Mouse (Mus musculus) adipocyte (in vitro differentiated cells): ENCODE data around the gene Ptprd.

Experiments used
- DNase-seq: peaks from one replicate; pipeline ENCODE4 v3.0.0-alpha.2; 2016; ENCODE audit warnings: low spot score

Gene Ptprd

GRCm38 (mm10) chr4:76901692-76902091 lies 1310.1 kb downstream of the Ptprd start:
- no peak for DNase-seq

DNA sequence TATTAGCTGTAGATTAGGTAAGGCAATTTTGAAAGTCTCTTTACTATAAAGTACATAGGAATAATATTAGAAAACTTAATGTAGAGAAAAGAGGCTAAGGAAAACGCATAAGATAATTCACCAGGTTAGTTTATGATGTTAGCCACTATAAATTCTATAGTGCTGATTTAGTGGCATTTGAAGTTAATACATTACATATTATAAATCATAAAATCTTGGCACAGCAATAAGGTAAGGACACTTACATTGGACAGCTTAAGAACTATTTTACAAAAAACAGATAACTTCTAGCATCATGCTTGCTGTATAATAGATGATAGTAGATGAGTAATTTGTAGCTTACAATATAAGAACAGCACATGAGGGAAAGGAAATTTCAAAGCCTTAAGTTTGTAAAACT lies 1322.1 kb downstream of the Ptprd start:
- no peak for DNase-seq

DNA sequence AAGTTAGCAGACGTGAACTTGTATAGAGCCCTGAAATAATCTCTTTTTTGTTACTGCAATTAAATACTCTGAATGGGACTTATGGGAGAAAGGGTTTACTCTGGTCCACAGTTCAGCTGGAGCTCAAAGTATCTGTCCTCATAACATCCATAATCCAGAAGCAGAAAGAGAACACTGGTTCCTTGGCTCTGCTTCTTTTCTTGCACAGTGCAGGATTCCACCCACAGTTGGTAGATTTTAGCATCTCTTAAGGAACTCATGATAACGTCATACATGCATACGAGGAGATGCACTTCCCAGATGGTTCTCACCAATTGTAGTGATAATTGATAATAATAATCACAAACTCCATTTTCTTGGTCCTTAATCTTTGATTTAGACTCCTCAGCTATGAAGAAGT lies 1330.2 kb downstream of the Ptprd start:
- no peak for DNase-seq

DNA sequence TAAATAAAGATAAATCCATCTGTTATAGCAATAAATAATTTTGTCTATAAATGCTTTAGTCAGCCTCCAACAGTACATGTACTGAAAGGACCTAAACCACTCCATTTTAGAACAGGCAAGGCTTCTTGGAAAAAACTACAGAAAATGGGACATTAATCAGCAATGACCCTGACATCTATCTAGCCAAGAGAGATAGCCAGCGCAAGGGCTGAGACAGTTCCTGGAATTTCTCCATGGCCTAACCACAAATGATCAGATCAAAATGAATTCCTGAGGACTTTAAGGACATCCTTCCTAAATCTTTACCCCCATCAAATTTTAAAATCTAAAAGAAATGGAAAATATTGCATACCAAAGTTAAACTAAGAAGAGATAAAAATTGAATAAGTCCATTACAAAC lies 1340.8 kb downstream of the Ptprd start:
- no peak for DNase-seq

DNA sequence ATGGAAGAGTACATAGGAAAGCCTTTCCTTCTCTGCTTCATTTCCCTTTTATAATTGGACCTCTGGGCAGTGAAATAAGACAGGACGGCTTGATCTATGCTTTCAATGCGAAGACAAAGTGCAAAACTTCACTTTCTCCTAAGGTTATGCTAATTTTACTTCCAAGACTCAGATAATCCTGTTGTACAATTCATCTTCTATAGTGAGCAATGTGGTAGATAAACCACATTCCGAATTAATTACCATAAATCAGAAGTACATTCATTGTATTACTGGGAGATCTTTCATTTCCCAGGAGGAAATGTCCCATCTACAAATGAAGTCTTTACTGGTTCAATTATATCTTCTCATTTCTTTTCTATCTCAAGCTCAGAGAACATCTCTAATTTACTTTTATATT lies 1346.2 kb downstream of the Ptprd start:
- no peak for DNase-seq

DNA sequence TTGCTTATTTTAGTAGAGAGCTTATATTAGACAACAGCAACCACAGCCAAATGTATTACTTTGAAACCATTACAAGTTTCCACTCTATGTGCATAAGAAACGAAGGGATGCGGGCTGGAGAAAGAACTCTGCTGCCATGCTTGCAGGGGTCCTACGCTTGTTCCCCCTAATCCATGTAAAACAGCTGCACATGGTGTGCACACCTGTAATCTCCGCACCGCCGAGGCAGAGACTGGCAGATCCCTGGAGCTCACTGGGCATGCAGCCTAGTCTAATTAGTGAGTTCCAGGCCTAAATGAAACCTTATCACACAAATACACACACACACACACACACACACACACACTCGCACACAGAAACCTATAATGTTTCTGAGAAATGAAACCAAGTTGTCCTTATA lies 1365.5 kb downstream of the Ptprd start:
- no peak for DNase-seq

DNA sequence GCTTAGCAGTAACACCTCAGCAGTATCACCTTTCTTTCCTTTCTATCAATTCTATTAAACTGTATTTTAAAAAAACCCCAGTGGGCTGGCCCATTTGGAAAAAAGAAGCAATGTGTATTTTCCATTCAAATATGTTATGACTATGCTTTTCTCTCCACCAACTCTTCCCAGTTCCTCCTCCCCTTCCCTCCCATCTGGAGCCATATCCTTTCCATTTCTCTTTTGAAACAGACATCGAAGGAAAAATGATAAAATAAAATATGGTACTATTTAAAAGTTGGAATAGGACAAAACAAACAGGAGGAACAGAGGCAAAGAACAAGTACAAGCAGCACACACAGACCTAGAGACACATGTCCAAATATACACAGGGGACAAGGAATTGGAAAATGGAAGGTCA lies 1372.7 kb downstream of the Ptprd start:
- no peak for DNase-seq

DNA sequence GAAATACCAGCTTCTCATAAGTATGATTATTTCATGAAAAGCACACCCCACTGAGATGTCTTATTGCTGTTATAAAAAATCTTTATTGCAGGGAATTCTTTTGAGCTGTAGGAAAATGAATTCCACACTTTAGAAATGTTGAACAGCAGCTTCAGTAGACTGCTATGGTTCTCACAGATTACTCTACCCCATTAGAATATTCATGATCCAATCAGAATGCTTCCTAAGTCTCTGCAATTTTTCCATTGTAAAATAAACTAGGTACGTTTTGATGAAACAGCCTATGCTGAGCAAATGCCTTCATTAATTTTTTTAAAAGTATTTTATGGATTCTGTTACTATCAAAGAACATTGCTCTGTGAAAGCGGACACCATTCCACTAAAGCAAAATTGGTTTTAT lies 1399.6 kb downstream of the Ptprd start:
- DNase-seq, result no peak

DNA sequence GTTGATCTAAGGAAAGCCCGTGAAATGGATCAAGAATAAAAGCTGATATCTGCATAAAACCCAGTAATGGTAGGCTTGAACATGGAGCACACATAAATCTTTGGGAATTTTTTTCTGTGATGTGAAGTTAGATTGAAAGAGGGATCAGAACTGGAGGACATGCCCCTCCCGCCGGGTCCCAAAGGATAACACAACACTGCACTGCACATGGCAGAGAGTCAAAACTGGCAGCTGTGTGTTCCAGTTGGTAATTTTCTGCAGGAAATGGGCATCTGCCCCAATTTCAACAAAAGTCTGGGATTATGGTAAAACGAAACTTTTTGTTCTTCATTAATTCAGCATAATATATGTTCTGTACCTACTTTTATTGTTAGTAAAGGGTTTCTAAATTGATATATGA lies 1409.1 kb downstream of the Ptprd start:
- DNase-seq, result no peak

DNA sequence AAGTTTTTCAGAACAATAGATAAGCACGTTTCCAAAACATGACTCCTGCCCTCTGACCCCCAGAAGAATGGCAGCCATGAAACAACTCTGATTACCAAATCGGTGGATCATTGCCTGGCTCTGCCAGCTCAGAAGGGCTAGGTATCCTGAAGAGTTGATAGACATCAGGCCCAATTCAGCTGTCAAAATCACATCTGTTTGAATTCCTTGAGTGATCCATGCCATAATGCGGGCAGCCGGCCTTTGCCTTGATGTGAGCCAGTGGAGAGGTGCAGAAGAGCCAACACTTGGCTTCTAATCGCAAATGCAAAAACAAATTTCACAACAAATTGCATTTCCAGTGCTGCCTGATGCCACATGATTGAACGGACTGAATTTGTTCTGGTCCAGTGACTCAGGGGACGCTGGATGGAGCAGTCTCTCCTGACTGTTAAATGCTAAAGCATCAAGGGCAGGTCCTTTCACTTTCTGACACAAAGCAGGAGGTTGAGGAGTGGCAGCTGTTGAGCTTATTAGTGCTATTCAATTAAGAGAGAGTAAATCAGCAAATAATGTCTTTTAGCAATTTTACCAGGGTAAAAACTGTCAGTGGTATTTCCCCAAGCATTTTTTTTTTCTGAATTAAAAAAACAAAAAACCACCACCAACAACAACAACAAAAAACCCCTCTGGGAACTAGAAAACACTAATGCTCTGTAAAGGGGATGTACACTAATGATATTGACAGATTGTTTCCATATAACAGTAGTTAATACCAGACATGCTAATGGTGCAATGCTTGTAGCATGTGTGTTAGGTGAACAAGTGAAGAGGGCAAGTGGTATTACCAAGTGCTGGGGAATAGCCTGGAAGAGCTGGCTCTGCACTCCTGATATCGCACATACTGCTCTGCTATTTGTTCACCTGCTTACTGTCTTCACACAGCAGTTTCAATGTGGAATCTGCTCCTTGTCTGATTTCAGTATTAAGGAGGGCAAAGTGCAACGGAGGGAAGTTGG lies 1413.5 kb downstream of the Ptprd start:
- DNase-seq, result no peak

DNA sequence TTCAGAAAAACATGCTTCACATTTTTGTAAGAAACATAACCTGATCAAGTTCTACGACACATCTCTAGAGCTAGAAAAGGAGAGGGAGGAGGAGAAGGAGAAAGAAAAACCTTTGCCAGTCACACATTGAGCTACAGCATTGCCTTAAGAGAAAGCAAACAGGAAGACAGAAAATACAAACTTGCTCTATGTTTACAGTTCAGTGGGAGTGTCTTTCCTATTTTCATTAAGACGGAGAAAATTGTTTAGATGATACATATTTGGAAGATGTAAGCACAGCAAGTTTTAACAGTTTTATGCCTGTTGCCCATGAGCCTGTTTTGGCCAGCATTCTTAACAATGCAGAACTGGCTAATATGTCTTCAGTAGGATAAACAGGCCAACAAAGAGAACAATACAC lies 1426.4 kb downstream of the Ptprd start:
- no peak for DNase-seq

GRCm38 (mm10) chr4:76779558-76780124 lies 1432.1 kb downstream of the Ptprd start:
- no peak for DNase-seq

GRCm38 (mm10) chr4:76766918-76767317 lies 1444.8 kb downstream of the Ptprd start:
- no peak for DNase-seq

GRCm38 (mm10) chr4:76766429-76766828 lies 1445.3 kb downstream of the Ptprd start:
- DNase-seq, result no peak

- no peak for DNase-seq
These were observed 1461.1 kb downstream of the Ptprd start for GRCm38 (mm10) chr4:76750709-76751108.

- no peak for DNase-seq
These were observed 1475.9 kb downstream of the Ptprd start for GRCm38 (mm10) chr4:76735831-76736230.

- no peak for DNase-seq
These were observed 1536.0 kb downstream of the Ptprd start for GRCm38 (mm10) chr4:76675726-76676125.

DNA sequence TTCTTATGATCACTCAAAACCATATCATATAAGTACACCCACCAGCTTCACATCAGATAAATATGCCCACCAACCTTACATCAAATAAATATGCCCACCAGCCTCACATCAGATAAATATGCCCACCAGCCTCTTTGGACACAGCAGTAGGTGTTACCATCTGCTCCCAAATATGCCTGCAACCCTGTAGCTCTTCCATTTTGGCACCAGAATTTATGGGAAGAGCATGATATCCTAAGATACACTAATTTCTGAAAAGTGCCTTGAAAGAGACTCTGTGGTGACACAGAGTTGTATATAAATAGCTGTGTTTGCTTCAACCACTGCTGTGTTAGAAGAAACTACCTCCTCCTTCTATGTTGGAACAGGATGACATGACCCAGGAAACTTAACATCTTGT lies 1538.5 kb downstream of the Ptprd start:
- DNase-seq, result no peak

DNA sequence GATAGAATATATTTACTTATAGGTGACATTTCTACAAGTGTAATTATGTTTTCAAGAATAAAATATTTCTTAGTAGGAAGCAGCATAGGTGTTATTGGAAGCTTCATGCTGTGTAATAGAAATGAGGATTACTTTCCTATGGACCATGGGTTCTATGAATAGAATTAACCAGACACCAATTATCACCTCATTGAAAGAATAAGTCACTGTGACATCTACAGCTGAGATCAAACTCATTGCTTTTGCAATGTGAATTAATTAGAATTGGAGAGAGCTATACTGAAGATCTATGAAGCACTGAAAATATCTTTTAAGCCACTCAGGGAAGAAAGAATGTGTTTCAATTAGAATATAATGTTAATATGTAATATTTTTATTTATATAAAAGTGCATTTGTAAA lies 1539.1 kb downstream of the Ptprd start:
- DNase-seq, result no peak

DNA sequence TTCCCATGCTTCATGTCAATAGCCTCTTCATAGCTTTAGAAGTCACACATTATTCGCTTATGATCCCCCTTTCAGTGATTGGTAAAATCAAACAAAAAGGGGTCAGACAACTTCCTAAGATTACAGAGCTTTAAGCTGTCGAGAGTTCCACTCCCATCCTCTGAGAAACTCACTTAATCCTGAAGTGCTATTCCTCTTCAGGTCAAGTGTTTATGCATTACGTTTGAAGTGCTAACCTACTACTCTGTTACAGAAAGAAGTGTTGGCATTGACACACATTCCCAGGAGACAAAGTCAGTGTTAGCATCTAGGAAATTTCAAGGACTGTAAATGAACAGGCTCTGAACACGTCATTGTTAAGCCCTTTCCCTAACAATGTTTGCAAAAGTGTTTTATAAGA lies 1550.0 kb downstream of the Ptprd start:
- no peak for DNase-seq

- DNase-seq, result no peak
These were observed 1551.6 kb downstream of the Ptprd start for GRCm38 (mm10) chr4:76660146-76660545.

- no peak for DNase-seq
These were observed 1555.0 kb downstream of the Ptprd start for GRCm38 (mm10) chr4:76656734-76657133.

GRCm38 (mm10) chr4:76652971-76653370 lies 1558.8 kb downstream of the Ptprd start:
- DNase-seq, result no peak

DNA sequence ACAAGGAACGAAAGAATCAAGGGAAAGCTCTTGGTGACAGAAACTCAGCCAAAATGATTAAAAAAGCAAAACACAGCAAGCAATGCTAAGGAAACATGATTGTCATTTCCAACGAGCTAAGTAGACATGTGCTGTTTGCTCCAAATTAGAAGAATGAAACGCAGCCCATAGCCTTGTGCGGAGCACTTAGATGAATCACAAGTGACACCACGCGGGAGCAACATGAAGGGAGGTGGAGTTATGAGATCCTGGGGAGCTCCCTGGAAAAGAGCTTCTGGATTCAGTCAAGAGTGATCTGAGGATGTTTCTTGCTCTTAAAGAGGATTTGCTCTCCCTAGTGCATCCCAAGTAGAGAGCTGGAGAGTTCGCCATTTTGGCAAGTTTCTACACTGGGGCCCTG lies 1590.0 kb downstream of the Ptprd start:
- DNase-seq, result no peak
